Mouse (Mus musculus): ENCODE results near the gene Zfp710. TPM values are rescaled to one million over a fixed set of nuclear protein-coding genes. Genes with fewer than 3 reads are reported as not detected.

Zfp710 gene
- polyA plus RNA-seq, 1 experiment from 2014 or later = 12.2 TPM

DNA sequence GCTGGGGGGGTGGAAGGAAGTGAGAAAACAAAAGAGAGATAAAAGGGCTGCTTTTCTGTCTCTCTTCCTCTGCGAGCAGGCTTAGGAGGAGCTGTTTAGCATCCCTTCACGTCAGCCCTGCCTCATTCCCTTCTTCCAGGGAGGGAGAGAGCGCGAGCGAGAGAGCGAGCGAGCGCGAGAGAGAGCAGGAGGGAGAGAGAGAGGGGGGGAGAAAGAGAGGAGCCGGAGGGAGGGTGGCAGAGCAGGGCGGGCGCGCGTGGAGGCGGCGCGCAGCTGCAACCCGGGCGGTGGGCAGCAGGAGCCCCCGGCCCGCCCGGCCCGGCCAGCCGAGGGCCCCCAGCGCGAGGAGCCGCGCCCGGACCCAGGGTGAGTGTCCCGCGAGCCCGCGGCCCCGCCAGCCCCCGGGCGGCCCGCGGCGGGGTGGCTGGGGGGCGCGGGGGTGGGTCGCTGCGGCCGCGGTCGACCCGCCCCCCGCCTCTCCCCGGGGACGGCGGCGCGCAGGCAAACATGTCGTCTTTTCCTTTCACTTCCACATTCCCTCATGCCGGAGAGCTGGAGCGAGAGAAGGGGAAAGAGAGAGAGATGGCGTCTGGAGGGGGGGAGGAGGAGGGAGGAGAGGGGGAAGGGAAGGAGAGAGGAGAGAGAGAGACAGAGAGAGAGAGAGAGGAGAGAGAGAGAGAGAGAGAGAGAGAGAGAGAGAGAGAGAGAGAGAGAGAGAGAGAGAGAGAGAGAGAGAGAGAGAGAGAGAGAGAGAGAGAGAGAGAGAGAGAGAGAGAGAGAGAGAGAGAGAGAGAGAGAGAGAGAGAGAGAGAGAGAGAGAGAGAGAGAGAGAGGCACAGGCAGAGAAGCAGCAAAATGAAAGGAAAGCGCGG lies 1.7 kb downstream of the Zfp710 start:
- Histone ChIP-seq H3K4me3 (ENCODE audit: low read length) (peak overlapping the region; percentile 90), H3K36me3 (ENCODE audit: control insufficient read depth, insufficient read depth, low read length) (no peaks in the 10 kb centered on the region), H3K27me3 (replicated peaks; ENCODE audit: control insufficient read depth, insufficient read depth, low read length) (no peaks in the 10 kb centered on the region), H3K27ac (ENCODE audit: low read length) (peak overlapping the region; percentile 98), H3K4me1 (ENCODE audit: control insufficient read depth, insufficient read depth, low read length) (peaks cover 26% of the 10 kb centered on the region), H3K9ac (ENCODE audit: low read depth, low read length) (peak overlapping the region; percentile 96), H3K9me3 (ENCODE audit: control insufficient read depth, low read length) (no peaks in the 10 kb centered on the region), H3K4me2 (ENCODE audit: low read depth, low read length) (peak overlapping the region; percentile 89)
- whole genome bisulfite sequencing = under 1% methylated on average over 36 of the region's 59 CpGs
- peak; percentile 39 for ATAC-seq

DNA sequence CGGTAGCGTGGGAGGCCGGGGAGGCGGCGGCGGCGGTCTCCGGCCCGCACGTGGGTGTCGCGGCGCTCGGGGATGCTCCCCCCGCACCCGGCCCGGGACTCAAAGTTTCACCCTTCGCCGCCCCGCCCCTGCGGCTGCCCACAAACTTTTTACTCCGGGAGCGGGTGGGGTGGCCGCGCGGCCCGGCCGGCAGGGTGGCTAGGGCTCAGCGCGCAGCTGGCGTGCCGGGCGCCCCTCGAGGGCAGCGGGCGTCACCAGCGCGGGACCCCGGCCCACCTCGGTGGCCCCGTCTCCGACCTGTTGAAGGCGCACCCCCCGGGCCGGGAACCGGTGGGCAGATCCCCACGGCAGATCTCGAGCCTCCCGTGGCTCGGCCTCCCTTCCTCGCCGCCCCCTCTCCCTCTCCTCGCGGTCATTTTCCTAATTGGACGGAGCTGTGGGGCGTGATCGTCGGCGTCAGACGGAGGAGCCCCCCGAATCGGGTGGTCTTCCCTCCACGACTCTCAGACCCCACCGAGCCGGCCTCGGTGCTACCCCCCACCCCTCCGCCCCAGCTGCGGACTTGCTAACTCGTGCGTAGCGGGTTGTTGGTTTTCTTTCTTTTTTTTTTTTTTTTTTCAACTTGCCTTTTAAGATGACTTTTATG lies 2.5 kb downstream of the Zfp710 start:
- Histone ChIP-seq H3K9me3 (ENCODE audit: control insufficient read depth, low read length) (no peaks in the 10 kb centered on the region), H3K4me3 (ENCODE audit: low read length) (peak overlapping the region; percentile 90), H3K9ac (ENCODE audit: low read depth, low read length) (peak overlapping the region; percentile 96), H3K27me3 (replicated peaks; ENCODE audit: control insufficient read depth, insufficient read depth, low read length) (no peaks in the 10 kb centered on the region), H3K27ac (ENCODE audit: low read length) (peak overlapping the region; percentile 98), H3K36me3 (ENCODE audit: control insufficient read depth, insufficient read depth, low read length) (no peaks in the 10 kb centered on the region), H3K4me1 (ENCODE audit: control insufficient read depth, insufficient read depth, low read length) (peaks cover 33% of the 10 kb centered on the region), H3K4me2 (ENCODE audit: low read depth, low read length) (peak overlapping the region; percentile 82)
- peak; percentile 6; the same call in 1 of the 2 replicates for ATAC-seq
- WGBS = under 1% methylated on average over 59 of the region's 71 CpGs

DNA sequence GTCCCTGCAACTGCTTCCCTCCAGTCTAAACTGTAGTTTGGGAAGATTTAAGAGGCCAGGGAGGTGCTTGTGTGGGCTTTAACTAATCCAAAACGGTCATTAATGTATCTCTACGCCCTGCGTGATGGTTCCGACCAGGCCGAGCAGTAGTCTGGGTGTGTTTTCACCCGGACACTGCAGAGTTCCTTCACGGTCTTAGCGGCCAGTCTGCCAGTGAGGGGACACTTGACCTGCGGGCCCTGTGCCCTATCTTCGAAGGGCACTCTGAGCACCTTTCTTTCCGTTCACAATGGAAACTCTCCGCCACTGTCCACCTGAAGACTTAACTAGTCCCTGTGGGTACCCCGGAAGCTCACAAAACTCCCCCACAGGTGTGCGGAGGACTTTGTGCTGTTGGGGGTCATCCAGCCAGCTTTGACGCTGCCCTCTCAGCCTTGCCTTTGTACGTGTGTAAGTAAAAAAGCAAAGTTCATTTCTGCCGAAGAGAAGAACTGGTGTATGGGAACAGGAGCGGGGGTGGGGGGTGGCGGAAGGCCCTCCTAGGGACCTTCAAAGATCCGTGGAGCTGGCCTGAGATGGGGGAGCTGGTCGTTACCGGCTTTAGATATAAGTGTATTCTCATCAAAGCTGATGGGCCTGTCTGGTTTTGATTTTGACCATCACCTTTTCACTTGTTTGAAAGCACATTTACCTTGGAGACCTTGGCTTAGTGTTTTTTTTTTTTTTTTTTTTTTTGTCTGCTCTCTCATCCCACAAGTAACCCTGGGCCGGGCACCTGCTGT lies 3.2 kb downstream of the Zfp710 start:
- H3K36me3 ChIP-seq (ENCODE audit: control insufficient read depth, insufficient read depth, low read length) = no peaks in the 10 kb centered on the region
- H3K4me1 ChIP-seq (ENCODE audit: control insufficient read depth, insufficient read depth, low read length) = peaks cover 38% of the 10 kb centered on the region
- no peaks in the 10 kb centered on the region for H3K27me3 ChIP-seq (replicated peaks; ENCODE audit: control insufficient read depth, insufficient read depth, low read length)
- H3K9ac ChIP-seq (ENCODE audit: low read depth, low read length) = peak overlapping the region; percentile 96
- H3K4me2 ChIP-seq (ENCODE audit: low read depth, low read length) = peak overlapping the region; percentile 82
- peak overlapping the region; percentile 98 for H3K27ac ChIP-seq (ENCODE audit: low read length)
- peak overlapping the region; percentile 90 for H3K4me3 ChIP-seq (ENCODE audit: low read length)
- no peak for ATAC-seq
- H3K9me3 ChIP-seq (ENCODE audit: control insufficient read depth, low read length) = no peaks in the 10 kb centered on the region
- WGBS = 9% methylated on average over 23 of the region's 23 CpGs

DNA sequence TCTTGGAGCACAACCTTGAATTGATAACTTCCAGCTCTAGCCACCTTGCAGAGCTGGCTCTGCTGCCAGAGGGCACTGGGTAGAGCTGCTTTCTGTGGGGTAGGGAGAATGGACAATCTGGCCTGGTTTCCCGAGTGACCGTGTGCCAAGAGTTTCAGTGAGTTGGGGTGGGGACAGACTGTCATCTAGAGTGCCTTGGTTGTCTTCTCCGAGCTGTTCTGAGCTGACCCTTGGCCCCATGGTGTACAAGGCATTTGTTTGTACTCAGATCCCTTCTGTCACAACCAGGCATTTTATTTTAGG lies 3.8 kb downstream of the Zfp710 start:
- Histone ChIP-seq H3K27me3 (replicated peaks; ENCODE audit: control insufficient read depth, insufficient read depth, low read length) (no peaks in the 10 kb centered on the region), H3K4me2 (ENCODE audit: low read depth, low read length) (peak overlapping the region; percentile 82), H3K9me3 (ENCODE audit: control insufficient read depth, low read length) (no peaks in the 10 kb centered on the region), H3K9ac (ENCODE audit: low read depth, low read length) (peak overlapping the region; percentile 96), H3K4me1 (ENCODE audit: control insufficient read depth, insufficient read depth, low read length) (peaks cover 44% of the 10 kb centered on the region), H3K36me3 (ENCODE audit: control insufficient read depth, insufficient read depth, low read length) (no peaks in the 10 kb centered on the region), H3K27ac (ENCODE audit: low read length) (peak overlapping the region; percentile 98; the same call in 1 of the 2 replicates), H3K4me3 (ENCODE audit: low read length) (peak overlapping the region; percentile 90)
- 18% methylated on average over 3 of the region's 3 CpGs for WGBS
- ATAC-seq = no peak

DNA sequence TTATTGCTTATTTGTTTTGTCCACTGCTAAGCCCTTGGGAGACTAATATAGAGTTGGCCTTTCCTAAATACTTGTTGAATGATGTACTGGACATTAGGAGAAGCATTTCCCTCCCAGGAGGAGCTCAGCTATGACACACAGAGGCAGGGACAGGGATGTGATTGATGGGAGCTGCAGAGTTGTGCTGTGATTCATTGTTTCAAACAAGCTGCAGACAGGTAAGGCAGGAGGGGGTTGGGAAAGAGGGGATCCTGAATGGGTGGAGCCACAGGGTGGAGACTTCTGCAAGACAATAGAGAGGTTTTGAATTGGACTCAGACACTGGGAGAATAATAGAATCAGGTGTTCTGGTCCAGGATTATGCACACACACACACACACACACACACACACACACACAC lies 5.4 kb downstream of the Zfp710 start:
- Histone ChIP-seq H3K36me3 (ENCODE audit: control insufficient read depth, insufficient read depth, low read length) (no peaks in the 10 kb centered on the region), H3K27me3 (replicated peaks; ENCODE audit: control insufficient read depth, insufficient read depth, low read length) (no peaks in the 10 kb centered on the region), H3K4me1 (ENCODE audit: control insufficient read depth, insufficient read depth, low read length) (peaks cover 44% of the 10 kb centered on the region), H3K4me3 (ENCODE audit: low read length) (no peak overlapping the region), H3K4me2 (ENCODE audit: low read depth, low read length) (no peak overlapping the region), H3K27ac (ENCODE audit: low read length) (no peak overlapping the region), H3K9me3 (ENCODE audit: control insufficient read depth, low read length) (no peaks in the 10 kb centered on the region), H3K9ac (ENCODE audit: low read depth, low read length) (no peak overlapping the region)
- no peak for ATAC-seq

DNA sequence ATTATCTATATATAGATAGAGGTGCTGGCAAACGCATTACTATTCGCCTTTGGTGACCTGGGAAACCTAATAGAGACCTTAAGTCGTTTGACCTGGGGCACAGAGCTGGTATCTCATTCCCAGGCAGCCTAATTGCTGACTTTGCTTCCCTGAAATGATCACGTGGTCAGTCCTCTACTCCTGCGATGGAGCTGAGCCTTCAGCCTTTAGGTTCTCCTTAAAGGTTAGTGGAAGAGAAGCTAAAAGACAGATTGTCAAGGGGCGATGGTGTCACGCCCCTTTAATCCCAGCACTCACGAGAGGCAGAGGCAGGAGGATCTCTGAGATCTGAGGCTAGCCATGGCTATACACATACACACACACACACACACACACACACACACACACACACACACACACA lies 5.9 kb downstream of the Zfp710 start:
- H3K4me3 ChIP-seq (ENCODE audit: low read length) = no peak overlapping the region
- H3K9ac ChIP-seq (ENCODE audit: low read depth, low read length) = no peak overlapping the region
- no peaks in the 10 kb centered on the region for H3K27me3 ChIP-seq (replicated peaks; ENCODE audit: control insufficient read depth, insufficient read depth, low read length)
- WGBS = 93% methylated on average over 8 of the region's 8 CpGs
- peaks cover 49% of the 10 kb centered on the region for H3K4me1 ChIP-seq (ENCODE audit: control insufficient read depth, insufficient read depth, low read length)
- no peak for ATAC-seq
- no peaks in the 10 kb centered on the region for H3K9me3 ChIP-seq (ENCODE audit: control insufficient read depth, low read length)
- no peaks in the 10 kb centered on the region for H3K36me3 ChIP-seq (ENCODE audit: control insufficient read depth, insufficient read depth, low read length)
- no peak overlapping the region for H3K27ac ChIP-seq (ENCODE audit: low read length)
- no peak overlapping the region for H3K4me2 ChIP-seq (ENCODE audit: low read depth, low read length)

DNA sequence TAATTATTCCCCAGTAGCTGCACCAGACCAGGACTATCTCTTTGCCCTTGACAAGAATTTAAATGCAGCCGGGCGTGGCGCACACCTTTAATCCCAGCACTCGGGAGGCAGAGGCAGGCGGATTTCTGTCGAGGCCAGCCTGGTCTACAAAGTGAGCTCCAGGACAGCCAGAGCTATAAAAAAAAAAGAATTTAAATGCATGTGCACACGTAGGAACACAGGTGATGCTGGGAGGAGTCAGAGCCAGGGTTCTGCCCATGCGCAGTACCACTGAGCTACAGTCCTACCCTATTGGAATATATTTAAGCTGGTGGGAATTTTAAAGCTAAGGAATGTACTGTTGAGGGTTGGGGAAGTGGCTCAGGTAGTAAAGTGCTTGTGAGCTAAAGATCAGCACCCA lies 6.4 kb downstream of the Zfp710 start:
- H3K9ac ChIP-seq (ENCODE audit: low read depth, low read length) = no peak overlapping the region
- H3K4me2 ChIP-seq (ENCODE audit: low read depth, low read length) = no peak overlapping the region
- H3K27me3 ChIP-seq (replicated peaks; ENCODE audit: control insufficient read depth, insufficient read depth, low read length) = no peaks in the 10 kb centered on the region
- no peaks in the 10 kb centered on the region for H3K9me3 ChIP-seq (ENCODE audit: control insufficient read depth, low read length)
- H3K4me3 ChIP-seq (ENCODE audit: low read length) = no peak overlapping the region
- peaks cover 54% of the 10 kb centered on the region for H3K4me1 ChIP-seq (ENCODE audit: control insufficient read depth, insufficient read depth, low read length)
- H3K36me3 ChIP-seq (ENCODE audit: control insufficient read depth, insufficient read depth, low read length) = no peaks in the 10 kb centered on the region
- no peak for ATAC-seq
- WGBS = 94% methylated on average over 8 of the region's 8 CpGs
- H3K27ac ChIP-seq (ENCODE audit: low read length) = no peak overlapping the region

DNA sequence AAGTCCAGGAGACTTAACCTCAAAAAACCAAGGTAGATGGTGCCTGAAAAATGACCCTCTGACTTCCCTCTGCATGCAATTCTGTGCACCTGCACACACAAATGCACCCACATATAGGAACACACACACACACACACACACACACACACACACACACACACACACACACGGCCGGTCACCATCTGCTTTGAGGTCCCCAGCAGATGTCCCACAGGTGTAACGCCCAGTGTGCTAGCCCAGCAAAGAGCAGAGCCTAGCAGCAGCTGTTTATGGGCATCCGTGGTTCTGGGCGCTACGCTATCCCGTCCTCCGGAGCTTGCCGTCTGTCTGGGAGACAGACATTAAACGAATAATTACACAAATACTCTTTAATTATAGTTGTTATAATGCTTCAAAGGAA lies 6.9 kb downstream of the Zfp710 start:
- ATAC-seq = no peak
- no peak overlapping the region for H3K4me3 ChIP-seq (ENCODE audit: low read length)
- no peaks in the 10 kb centered on the region for H3K27me3 ChIP-seq (replicated peaks; ENCODE audit: control insufficient read depth, insufficient read depth, low read length)
- H3K9me3 ChIP-seq (ENCODE audit: control insufficient read depth, low read length) = no peaks in the 10 kb centered on the region
- H3K36me3 ChIP-seq (ENCODE audit: control insufficient read depth, insufficient read depth, low read length) = no peaks in the 10 kb centered on the region
- no peak overlapping the region for H3K4me2 ChIP-seq (ENCODE audit: low read depth, low read length)
- WGBS = 66% methylated on average over 10 of the region's 10 CpGs
- peaks cover 57% of the 10 kb centered on the region for H3K4me1 ChIP-seq (ENCODE audit: control insufficient read depth, insufficient read depth, low read length)
- no peak overlapping the region for H3K9ac ChIP-seq (ENCODE audit: low read depth, low read length)
- H3K27ac ChIP-seq (ENCODE audit: low read length) = no peak overlapping the region
